Mouse (Mus musculus) forebrain, embryonic 12.5 days (tissue): ENCODE data around the gene Smarcc2. TPM values are rescaled to one million over a fixed set of nuclear protein-coding genes. Genes with fewer than 3 reads are reported as not detected.

Source experiments
- ATAC-seq: fragments of 200-750 bp; cut with Nextera tagmentation; 2 replicates; pipeline ENCODE4 v1.8.0; 2017; ENCODE audit warnings: moderate TSS enrichment; ENCODE audit not compliant: low FRiP score
- H3K27ac ChIP-seq: fragments of 300-500 bp; sonication (generic); 2 replicates; pipeline ENCODE4 v1.5.1; 2016; ENCODE audit warnings: mild to moderate bottlenecking
- H3K27me3 ChIP-seq: fragments of 300-500 bp; sonication (generic); 2 replicates; pipeline ENCODE4 v1.6.1; 2016; ENCODE audit warnings: mild to moderate bottlenecking
- H3K36me3 ChIP-seq: fragments of 300-500 bp; sonication (generic); replicated peaks from 2 replicates; pipeline ENCODE4 v1.6.1; 2016; ENCODE audit warnings: mild to moderate bottlenecking
- H3K4me1 ChIP-seq: fragments of 300-500 bp; sonication (generic); 2 replicates; pipeline ENCODE4 v1.6.1; 2016
- H3K4me2 ChIP-seq: fragments of 300-500 bp; sonication (generic); 2 replicates; pipeline ENCODE4 v1.6.1; 2016; ENCODE audit warnings: mild to moderate bottlenecking, moderate library complexity
- H3K4me3 ChIP-seq: fragments of 300-500 bp; sonication (generic); replicated peaks from 2 replicates; pipeline ENCODE4 v1.5.1; 2016; ENCODE audit warnings: mild to moderate bottlenecking
- H3K9ac ChIP-seq: fragments of 300-500 bp; sonication (generic); 2 replicates; pipeline ENCODE4 v1.6.1; 2016; ENCODE audit warnings: mild to moderate bottlenecking
- H3K9me3 ChIP-seq: fragments of 300-500 bp; sonication (generic); 2 replicates; pipeline ENCODE4 v1.6.1; 2016
- WGBS: fragments of 180-500 bp; shearing (Covaris S2); methylation state at CpG from one replicate; pipeline ENCODE4 v1.1.7; 2016; 5-methylcytosine and 5-hydroxymethylcytosine counted together
- polyA plus RNA-seq: library from polyadenylated mRNA; unstranded; fragments of >200 nt; fragmentation: Nextera tagmentation; extraction: Ambion mirVana; gene quantifications from 2 replicates; pipeline ENCODE4 v1.2.1, GENCODE M21; 2016

The Smarcc2 gene
- polyA plus RNA-seq = 189 and 210 TPM in 2 replicates

DNA sequence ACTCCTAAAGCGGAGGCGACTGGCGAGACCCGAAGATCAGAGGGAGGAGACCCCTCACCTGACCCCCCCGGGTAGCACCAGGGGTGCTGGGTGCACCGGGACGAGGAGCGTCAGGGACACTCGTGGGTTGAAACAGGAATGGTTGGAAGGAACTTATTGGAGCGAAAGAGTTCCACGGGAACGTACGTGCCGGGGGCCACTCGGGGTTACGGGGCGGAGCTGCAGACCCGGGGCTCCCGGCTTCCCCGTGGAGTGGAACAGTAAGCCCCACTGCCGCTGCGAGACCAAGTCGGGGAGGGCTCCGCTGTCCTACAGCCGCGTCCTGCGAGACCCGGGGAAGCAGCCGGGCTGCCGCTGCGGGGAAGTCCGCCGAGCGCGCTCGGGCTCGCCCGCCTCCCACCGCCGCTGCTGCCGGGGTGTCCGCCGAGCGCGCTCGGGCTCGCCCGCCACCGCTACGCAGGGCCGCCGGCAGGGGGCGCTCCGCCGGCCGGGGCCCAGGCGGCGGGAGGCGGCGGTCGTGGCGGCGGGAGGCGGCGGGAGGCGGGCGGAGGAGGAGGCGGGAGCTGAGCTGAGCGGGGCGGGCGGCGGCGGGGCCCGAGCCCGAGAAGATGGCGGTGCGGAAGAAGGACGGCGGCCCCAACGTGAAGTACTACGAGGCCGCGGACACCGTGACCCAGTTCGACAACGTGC, at the start of gene Smarcc2:
TSS of gene Smarcc2 (plus strand) at position 530 of the 690 bp plus-strand sequence.
- H3K9ac ChIP-seq = peak within 1 kb of the TSS; percentile 100
- ATAC-seq = peak; percentile 83
- H3K4me1 ChIP-seq = peaks cover 12% of the 10 kb centered on the region
- H3K4me2 ChIP-seq = peak within 1 kb of the TSS; percentile 86
- WGBS = 0% methylated on average over 40 of the region's 86 CpGs
- peak within 1 kb of the TSS; percentile 98 for H3K27ac ChIP-seq
- no peaks in the 10 kb centered on the region; the same call in 1 of the 2 replicates for H3K27me3 ChIP-seq
- H3K36me3 ChIP-seq = peaks cover 27% of the 10 kb centered on the region
- peak within 1 kb of the TSS; percentile 94 for H3K4me3 ChIP-seq
- H3K9me3 ChIP-seq = no peaks in the 10 kb centered on the region

GRCm38 (mm10) chr10:128409692-128410559, 49.1 kb upstream of the Smarcc2 start:
- peak overlapping the region; percentile 93 for H3K4me3 ChIP-seq
- H3K9me3 ChIP-seq = no peaks in the 10 kb centered on the region
- peak overlapping the region; percentile 93 for H3K9ac ChIP-seq
- H3K27me3 ChIP-seq = no peaks in the 10 kb centered on the region
- 5% methylated on average over 36 of the region's 36 CpGs for WGBS
- H3K36me3 ChIP-seq = peaks cover 35% of the 10 kb centered on the region
- H3K27ac ChIP-seq = peak overlapping the region; percentile 96
- peak; percentile 92 for ATAC-seq
- peaks cover 46% of the 10 kb centered on the region for H3K4me1 ChIP-seq
- H3K4me2 ChIP-seq = peak overlapping the region; percentile 84

DNA sequence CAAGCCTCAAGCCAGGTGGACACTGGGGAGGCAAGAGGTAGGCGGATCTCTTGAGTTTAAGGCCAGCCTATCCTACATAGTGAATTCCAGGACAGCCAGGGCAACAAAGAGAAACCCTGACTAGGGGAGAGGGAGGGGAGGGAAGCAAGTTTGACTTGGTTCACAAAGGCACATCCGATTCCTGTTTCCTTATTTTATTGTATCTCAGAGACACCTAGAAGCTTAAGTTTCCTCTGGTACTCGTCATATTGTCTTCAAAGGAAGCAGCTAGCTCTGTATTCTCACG, 48.5 kb upstream of the Smarcc2 start:
- no peak for ATAC-seq
- Histone ChIP-seq H3K4me1 (peaks cover 46% of the 10 kb centered on the region), H3K9me3 (no peaks in the 10 kb centered on the region), H3K27me3 (no peaks in the 10 kb centered on the region), H3K27ac (peak overlapping the region; percentile 96), H3K36me3 (peaks cover 37% of the 10 kb centered on the region), H3K9ac (peak overlapping the region; percentile 93; the same call in 1 of the 2 replicates), H3K4me2 (peak overlapping the region; percentile 84), H3K4me3 (peak overlapping the region; percentile 93)
- 27% methylated on average over 4 of the region's 4 CpGs for WGBS

DNA sequence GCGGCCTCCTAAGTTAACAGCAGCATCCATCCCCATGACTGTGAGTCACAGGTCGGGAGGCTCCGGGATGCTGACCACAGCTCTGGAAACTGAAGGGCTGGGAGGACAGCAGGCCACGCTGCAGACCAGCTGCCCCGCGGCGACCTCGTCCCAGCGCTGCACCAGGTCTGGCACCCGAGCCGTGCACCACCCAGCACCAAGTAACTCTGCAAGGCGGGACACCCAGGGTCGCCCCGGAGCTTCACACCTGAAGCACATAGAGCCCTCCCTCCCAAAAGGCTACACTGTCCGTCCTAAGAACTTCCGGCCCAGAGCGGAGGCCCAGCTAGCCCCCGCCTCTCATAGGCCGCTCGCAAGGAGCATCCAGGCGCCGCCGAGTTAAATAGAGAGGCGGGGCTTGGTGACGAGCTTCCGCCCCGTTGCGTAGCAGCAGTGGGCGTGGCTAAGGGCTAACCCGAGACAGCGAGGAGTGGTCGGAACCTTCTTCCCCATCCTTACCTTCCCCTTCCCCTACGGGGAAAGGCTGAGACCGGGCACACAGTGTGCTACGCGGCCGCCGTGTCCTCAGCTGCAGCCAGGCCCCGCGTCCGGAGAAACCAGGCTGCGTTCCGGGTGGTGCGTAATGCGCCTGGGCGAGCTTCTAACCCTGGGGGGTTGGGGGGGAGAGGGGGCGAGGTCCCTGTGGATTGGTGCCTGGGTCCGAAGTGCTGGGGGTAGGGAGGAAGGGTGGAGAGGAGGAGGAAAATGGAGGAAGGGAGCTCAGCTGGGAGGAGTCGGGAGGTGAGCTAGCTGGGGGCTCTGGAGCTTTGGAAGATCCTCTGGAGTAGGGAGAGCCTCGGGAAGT, 47.6 kb upstream of the Smarcc2 start, which contains the start of the genes Nabp2 and Rnf41:
TSS of gene Nabp2 (minus strand) at position 282 of the 844 bp plus-strand sequence.
TSS of gene Rnf41 (plus strand) at position 447 of the 844 bp plus-strand sequence.
- Histone ChIP-seq H3K4me1 (peaks cover 46% of the 10 kb centered on the region), H3K36me3 (peaks cover 35% of the 10 kb centered on the region)

DNA sequence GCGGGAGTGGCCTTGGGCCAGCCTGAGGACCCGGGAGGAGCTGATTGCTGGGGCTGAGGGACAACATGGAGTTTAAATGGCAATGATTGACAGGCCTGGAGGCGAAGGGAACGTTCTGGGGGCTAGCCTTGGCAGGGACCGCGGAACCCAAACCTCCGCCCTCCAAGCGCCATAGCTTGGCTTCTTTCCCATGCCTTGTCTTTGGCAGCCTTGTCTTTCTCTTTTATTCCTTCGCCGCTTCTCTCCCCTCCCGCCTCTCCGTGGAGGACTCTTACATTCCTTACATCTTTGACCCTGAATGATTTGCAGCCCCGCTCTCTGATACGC, 47.0 kb upstream of the Smarcc2 start:
- peaks cover 38% of the 10 kb centered on the region for H3K36me3 ChIP-seq
- H3K9ac ChIP-seq = peak overlapping the region; percentile 93
- no peaks in the 10 kb centered on the region for H3K27me3 ChIP-seq
- H3K4me1 ChIP-seq = peaks cover 46% of the 10 kb centered on the region
- H3K9me3 ChIP-seq = no peaks in the 10 kb centered on the region
- H3K4me3 ChIP-seq = peak overlapping the region; percentile 93
- H3K27ac ChIP-seq = peak overlapping the region; percentile 96
- no peak for ATAC-seq
- WGBS = 0% methylated on average over 14 of the region's 14 CpGs
- peak overlapping the region; percentile 84 for H3K4me2 ChIP-seq

More for the DNA sequence above, 47.6 kb upstream of the Smarcc2 start, which contains the start of the genes Nabp2 and Rnf41:
- H3K4me3 ChIP-seq = peak within 1 kb of the TSS; percentile 93
- H3K9ac ChIP-seq = peak within 1 kb of the TSS; percentile 93
- under 1% methylated on average over 49 of the region's 50 CpGs for WGBS
- no peaks in the 10 kb centered on the region for H3K27me3 ChIP-seq
- H3K9me3 ChIP-seq = no peaks in the 10 kb centered on the region
- peak within 1 kb of the TSS; percentile 84 for H3K4me2 ChIP-seq
- peak within 1 kb of the TSS; percentile 96 for H3K27ac ChIP-seq
- peak; percentile 89 for ATAC-seq

DNA sequence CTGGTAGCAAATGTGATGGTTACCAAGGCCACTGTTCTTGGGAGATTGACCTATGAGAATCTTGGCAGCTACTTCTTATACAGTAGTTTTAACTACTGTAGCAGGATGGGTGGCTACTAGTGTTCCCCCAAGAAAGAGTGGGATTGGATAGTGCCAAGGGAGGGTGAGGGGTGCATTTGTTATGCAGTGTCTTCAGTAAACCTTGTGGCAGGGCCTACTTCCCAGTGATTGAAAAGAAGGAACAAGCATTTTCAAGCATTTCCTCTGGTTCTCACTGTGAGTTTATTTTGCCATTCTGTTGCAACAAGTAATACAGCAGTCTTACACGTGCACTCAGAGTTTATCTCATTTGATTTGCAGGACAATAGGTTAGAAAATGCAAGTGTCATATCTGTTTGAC, 46.5 kb upstream of the Smarcc2 start:
- H3K9me3 ChIP-seq = no peaks in the 10 kb centered on the region
- H3K36me3 ChIP-seq = peaks cover 40% of the 10 kb centered on the region
- H3K4me2 ChIP-seq = peak overlapping the region; percentile 84
- H3K4me1 ChIP-seq = peaks cover 46% of the 10 kb centered on the region
- 49% methylated on average over 1 of the region's 1 CpGs for WGBS
- no peak for ATAC-seq
- H3K27ac ChIP-seq = no peak overlapping the region
- H3K4me3 ChIP-seq = peak overlapping the region; percentile 93
- peak overlapping the region; percentile 93 for H3K9ac ChIP-seq
- H3K27me3 ChIP-seq = no peaks in the 10 kb centered on the region

DNA sequence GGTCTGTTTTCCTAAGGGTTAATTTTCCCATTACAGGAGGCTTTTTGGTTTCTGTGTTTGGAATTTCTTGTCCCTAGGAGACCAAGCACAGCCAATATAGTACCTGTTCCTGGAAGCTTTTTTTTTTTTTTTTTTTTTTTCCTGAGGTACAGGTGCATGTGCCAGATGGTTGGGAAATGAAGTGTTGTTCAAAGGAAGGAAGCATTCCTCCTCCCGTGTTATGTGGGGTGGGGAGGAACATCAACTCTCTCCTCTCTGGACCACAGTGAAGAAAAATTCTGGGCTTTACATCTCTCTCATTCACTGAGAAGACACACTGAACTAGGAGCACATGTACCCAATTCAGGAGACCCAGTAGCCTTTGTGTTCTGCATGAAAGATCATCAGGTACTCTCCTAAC, 46.0 kb upstream of the Smarcc2 start:
- H3K4me1 ChIP-seq = peaks cover 43% of the 10 kb centered on the region
- no peak for ATAC-seq

GRCm38 (mm10) chr10:128414848-128415247, 44.2 kb upstream of the Smarcc2 start:
- no peaks in the 10 kb centered on the region for H3K9me3 ChIP-seq
- no peak overlapping the region for H3K4me2 ChIP-seq
- no peak overlapping the region for H3K4me3 ChIP-seq
- WGBS = 94% methylated on average over 5 of the region's 5 CpGs
- H3K36me3 ChIP-seq = peaks cover 54% of the 10 kb centered on the region
- H3K27me3 ChIP-seq = no peaks in the 10 kb centered on the region
- no peak overlapping the region for H3K27ac ChIP-seq
- H3K9ac ChIP-seq = no peak overlapping the region
- no peak for ATAC-seq
- peaks cover 33% of the 10 kb centered on the region for H3K4me1 ChIP-seq

More for the DNA sequence above, 46.0 kb upstream of the Smarcc2 start:
- peak overlapping the region; percentile 93 for H3K4me3 ChIP-seq
- peaks cover 40% of the 10 kb centered on the region for H3K36me3 ChIP-seq
- peak overlapping the region; percentile 93; the same call in 1 of the 2 replicates for H3K9ac ChIP-seq
- no peaks in the 10 kb centered on the region for H3K27me3 ChIP-seq
- no peak overlapping the region for H3K27ac ChIP-seq
- 29% methylated on average over 1 of the region's 1 CpGs for WGBS
- peak overlapping the region; percentile 84 for H3K4me2 ChIP-seq
- H3K9me3 ChIP-seq = no peaks in the 10 kb centered on the region

GRCm38 (mm10) chr10:128422426-128422825, 36.6 kb upstream of the Smarcc2 start:
- ATAC-seq = no peak
- Histone ChIP-seq H3K9ac (no peak overlapping the region), H3K9me3 (no peaks in the 10 kb centered on the region), H3K4me3 (no peak overlapping the region), H3K27me3 (no peaks in the 10 kb centered on the region), H3K4me2 (no peak overlapping the region), H3K27ac (no peak overlapping the region), H3K36me3 (peaks cover 71% of the 10 kb centered on the region), H3K4me1 (no peaks in the 10 kb centered on the region)
- 93% methylated on average over 5 of the region's 5 CpGs for WGBS

DNA sequence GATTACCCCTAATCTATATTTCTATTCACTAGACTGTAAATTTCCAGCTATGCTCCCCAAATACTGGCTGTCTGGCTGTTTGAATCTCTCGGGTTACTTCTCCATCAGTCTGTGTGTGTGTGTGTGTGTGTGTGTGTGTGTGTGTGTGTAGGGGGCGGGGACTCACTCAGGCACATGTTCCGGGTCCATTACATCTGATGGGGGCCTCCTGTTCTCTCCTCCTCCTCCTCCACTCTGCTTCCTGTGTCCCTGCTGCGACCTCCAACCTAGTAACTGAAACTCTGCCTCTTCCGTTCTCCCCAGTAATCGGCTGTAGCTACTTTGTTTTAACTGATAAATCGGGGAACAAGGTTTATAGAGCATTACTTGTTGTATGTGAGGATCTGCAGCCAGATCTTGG, 34.4 kb upstream of the Smarcc2 start:
- no peak overlapping the region for H3K4me2 ChIP-seq
- WGBS = 79% methylated on average over 7 of the region's 7 CpGs
- H3K4me1 ChIP-seq = no peaks in the 10 kb centered on the region
- H3K9me3 ChIP-seq = no peaks in the 10 kb centered on the region
- no peaks in the 10 kb centered on the region for H3K27me3 ChIP-seq
- no peak overlapping the region for H3K4me3 ChIP-seq
- no peak overlapping the region for H3K27ac ChIP-seq
- H3K9ac ChIP-seq = no peak overlapping the region
- ATAC-seq = no peak
- H3K36me3 ChIP-seq = peaks cover 65% of the 10 kb centered on the region

DNA sequence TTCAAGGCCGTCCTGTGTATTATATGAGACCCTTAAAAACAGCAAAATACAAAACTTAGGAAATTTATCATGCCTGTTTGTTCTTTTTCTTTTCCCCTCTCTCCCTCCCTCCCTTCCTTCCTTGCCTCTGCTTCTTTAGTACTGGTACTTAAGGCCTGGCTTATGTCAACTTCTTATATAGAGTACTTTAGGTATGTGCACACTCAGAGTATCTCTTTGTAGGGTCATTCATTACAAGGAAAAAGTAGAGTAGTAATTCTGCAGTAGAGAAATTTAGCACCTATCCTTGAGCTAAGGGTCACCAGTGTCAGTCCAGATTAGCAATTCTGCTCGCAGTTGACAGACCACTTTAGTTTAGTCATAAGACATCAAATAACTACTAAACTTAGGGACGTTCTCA, 33.8 kb upstream of the Smarcc2 start:
- no peak overlapping the region for H3K4me2 ChIP-seq
- no peaks in the 10 kb centered on the region for H3K27me3 ChIP-seq
- no peak overlapping the region for H3K9ac ChIP-seq
- no peak for ATAC-seq
- WGBS = 87% methylated on average over 3 of the region's 3 CpGs
- no peaks in the 10 kb centered on the region for H3K9me3 ChIP-seq
- H3K4me1 ChIP-seq = no peaks in the 10 kb centered on the region
- H3K27ac ChIP-seq = no peak overlapping the region
- H3K4me3 ChIP-seq = no peak overlapping the region
- peaks cover 65% of the 10 kb centered on the region for H3K36me3 ChIP-seq

DNA sequence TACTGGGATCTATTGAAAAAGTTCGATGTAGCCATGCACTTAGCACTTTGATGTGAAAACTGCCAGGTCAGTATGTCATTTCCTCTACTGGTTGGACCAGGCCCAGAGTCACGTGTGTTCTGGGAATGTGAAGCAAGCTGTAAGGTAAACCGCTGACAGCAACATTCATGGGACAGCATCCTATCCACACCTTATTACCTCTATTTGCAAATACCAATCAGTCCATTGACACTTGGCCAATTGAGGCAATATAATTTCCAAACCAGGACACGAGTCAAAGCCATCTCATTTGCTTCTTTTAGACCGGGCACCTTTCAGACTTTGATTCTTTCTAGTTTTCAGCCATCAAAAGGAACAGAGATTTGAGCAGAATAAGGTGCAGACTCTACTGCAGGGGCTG, 30.0 kb upstream of the Smarcc2 start:
- no peaks in the 10 kb centered on the region for H3K27me3 ChIP-seq
- H3K4me2 ChIP-seq = no peak overlapping the region
- no peak overlapping the region for H3K4me3 ChIP-seq
- ATAC-seq = no peak
- H3K9ac ChIP-seq = no peak overlapping the region
- no peaks in the 10 kb centered on the region for H3K4me1 ChIP-seq
- 93% methylated on average over 5 of the region's 5 CpGs for WGBS
- H3K27ac ChIP-seq = no peak overlapping the region
- H3K36me3 ChIP-seq = peaks cover 51% of the 10 kb centered on the region
- no peaks in the 10 kb centered on the region for H3K9me3 ChIP-seq
